Mouse (Mus musculus): ENCODE measurements around the gene Bcl3. TPM values are rescaled to one million over a fixed set of nuclear protein-coding genes. Genes with fewer than 3 reads are reported as not detected.

The Bcl3 gene
- 5.4 and 5.7 TPM in 2 replicates for polyA plus RNA-seq (2015; fragmentation: Nextera tagmentation; extraction: Ambion mirVana)

- WGBS: 1% methylated on average over 22 of the region's 42 CpGs
- Histone ChIP-seq H3K36me3 (ENCODE audit: control insufficient read depth, insufficient read depth, low read length) (no peaks in the 10 kb centered on the region), H3K9me3 (ENCODE audit: control insufficient read depth, low read length) (no peaks in the 10 kb centered on the region), H3K27ac (ENCODE audit: low read length) (peak within 1 kb of the TSS; percentile 85), H3K4me1 (replicated peaks; ENCODE audit: control insufficient read depth, insufficient read depth, low read length) (peaks cover 35% of the 10 kb centered on the region), H3K4me2 (ENCODE audit: low read depth, low read length) (peak within 1 kb of the TSS; percentile 95), H3K27me3 (ENCODE audit: control insufficient read depth, insufficient read depth, low read depth, low read length) (peaks cover 5% of the 10 kb centered on the region), H3K4me3 (ENCODE audit: low read length) (peak within 1 kb of the TSS; percentile 57), H3K9ac (ENCODE audit: low read length) (peak within 1 kb of the TSS; percentile 75)
- ATAC-seq (ENCODE audit: low read depth): 0 out of 2 replicates have a peak, but pooled peaks have one; percentile 16
These were observed at the start of gene Bcl3 for GRCm38 (mm10) chr7:19822604-19823058. TSS of gene Bcl3 (minus strand) at chr7:19822770.

DNA sequence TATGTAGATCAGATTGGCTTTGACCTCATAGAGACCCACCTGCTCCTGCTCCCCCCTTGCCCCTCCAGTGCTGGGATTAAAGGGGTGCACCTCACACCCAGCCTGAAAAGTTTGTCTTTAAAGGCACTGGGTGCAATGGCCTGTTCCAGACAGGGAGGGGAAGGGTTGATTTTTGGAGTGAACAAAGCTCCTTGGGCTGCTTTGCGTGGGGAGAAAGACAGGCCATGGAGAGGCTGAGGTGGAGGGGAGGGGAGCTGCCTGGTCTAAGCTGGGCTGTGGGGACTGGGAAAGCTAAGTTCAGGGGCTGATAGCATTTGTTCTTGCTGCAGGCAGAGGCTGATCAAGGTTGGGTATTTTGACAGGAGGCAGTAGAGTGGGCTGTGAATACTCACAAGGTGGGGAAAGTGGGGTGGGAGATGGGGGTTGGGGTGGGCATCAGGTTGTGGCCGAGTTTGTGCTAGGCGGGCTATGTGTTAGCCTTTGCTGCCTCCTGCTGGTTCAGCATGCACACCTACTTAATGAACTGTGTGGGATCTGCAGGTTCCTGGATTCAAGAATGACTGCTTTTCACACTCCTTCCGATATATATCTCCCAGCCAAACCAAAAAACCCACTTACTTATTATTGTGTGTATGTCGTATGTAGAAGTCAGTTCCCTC, 49.5 kb upstream of the Bcl3 start:
- no peaks in the 10 kb centered on the region for H3K36me3 ChIP-seq (ENCODE audit: control insufficient read depth, insufficient read depth, low read length)
- 37% methylated on average over 5 of the region's 5 CpGs for WGBS
- no peak overlapping the region for H3K27ac ChIP-seq (ENCODE audit: low read length)
- ATAC-seq (ENCODE audit: low read depth): no peak
- no peak overlapping the region for H3K9ac ChIP-seq (ENCODE audit: low read length)
- no peak overlapping the region for H3K4me2 ChIP-seq (ENCODE audit: low read depth, low read length)
- H3K9me3 ChIP-seq (ENCODE audit: control insufficient read depth, low read length): no peaks in the 10 kb centered on the region
- no peaks in the 10 kb centered on the region for H3K27me3 ChIP-seq (ENCODE audit: control insufficient read depth, insufficient read depth, low read depth, low read length)
- peaks cover 7% of the 10 kb centered on the region; the same call in 1 of the 2 replicates for H3K4me1 ChIP-seq (replicated peaks; ENCODE audit: control insufficient read depth, insufficient read depth, low read length)
- no peak overlapping the region for H3K4me3 ChIP-seq (ENCODE audit: low read length)

DNA sequence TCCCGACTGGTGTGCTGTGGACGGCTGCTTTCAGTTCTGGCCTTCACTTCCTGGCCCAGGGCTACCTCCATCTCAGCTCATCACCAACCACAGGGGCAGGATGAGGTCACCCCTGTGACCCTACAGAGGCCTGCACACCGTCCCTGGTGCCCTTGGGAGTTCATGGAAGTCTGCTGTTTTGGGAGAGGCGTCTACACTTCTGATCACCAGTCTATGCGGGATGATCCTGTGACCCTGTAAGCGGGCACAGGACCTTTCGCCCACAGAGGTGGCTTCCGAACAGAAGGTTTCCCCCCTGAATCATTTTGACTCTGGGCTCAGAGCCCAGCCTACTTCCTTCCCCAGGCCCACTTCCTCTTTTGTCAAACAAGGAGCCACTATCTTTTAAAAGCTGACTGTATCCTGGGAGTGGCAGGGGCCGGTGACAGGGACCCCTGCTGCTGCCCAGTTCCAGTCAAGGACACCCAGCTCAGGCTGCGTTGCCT, 48.6 kb upstream of the Bcl3 start:
- no peak overlapping the region for H3K9ac ChIP-seq (ENCODE audit: low read length)
- H3K4me1 ChIP-seq (replicated peaks; ENCODE audit: control insufficient read depth, insufficient read depth, low read length): peaks cover 6% of the 10 kb centered on the region; the same call in 1 of the 2 replicates
- no peaks in the 10 kb centered on the region for H3K27me3 ChIP-seq (ENCODE audit: control insufficient read depth, insufficient read depth, low read depth, low read length)
- no peak overlapping the region for H3K27ac ChIP-seq (ENCODE audit: low read length)
- 0 out of 2 replicates have a peak, but pooled peaks have one; percentile 39 for ATAC-seq (ENCODE audit: low read depth)
- 45% methylated on average over 10 of the region's 10 CpGs for WGBS
- no peak overlapping the region for H3K4me3 ChIP-seq (ENCODE audit: low read length)
- no peaks in the 10 kb centered on the region for H3K36me3 ChIP-seq (ENCODE audit: control insufficient read depth, insufficient read depth, low read length)
- H3K4me2 ChIP-seq (ENCODE audit: low read depth, low read length): no peak overlapping the region
- no peaks in the 10 kb centered on the region for H3K9me3 ChIP-seq (ENCODE audit: control insufficient read depth, low read length)

DNA sequence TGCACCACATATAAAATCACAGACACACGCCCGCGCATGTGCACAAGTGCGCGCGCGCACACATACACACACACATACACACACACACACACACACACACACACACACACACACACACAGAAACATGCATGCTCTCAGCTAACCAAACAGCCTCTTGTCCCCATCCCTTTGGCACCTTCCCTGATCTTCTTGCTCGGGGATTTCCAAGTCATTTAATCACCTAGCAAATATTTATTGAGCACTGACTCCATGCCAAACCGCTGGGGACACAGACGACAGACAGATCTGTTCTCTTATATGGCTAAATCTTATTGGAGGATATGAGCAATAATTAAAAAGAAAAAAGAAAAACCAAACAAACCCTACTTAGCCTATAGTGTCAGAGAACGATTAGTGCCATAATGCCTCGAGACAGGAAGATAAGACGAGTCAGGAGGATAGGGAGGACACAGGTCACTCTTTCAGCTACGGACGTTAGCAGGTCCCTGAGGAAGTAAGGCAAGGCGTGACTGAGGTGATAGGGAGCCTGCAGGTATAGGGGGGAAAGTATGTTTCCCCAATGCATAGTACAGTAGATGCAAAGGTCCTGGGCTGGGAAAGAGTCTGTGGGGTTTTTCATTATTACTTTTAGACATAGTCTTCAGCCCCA, 45.3 kb upstream of the Bcl3 start:
- H3K4me2 ChIP-seq (ENCODE audit: low read depth, low read length): no peak overlapping the region
- H3K27me3 ChIP-seq (ENCODE audit: control insufficient read depth, insufficient read depth, low read depth, low read length): no peaks in the 10 kb centered on the region
- H3K4me1 ChIP-seq (replicated peaks; ENCODE audit: control insufficient read depth, insufficient read depth, low read length): peaks cover 3% of the 10 kb centered on the region; the same call in 1 of the 2 replicates
- H3K36me3 ChIP-seq (ENCODE audit: control insufficient read depth, insufficient read depth, low read length): no peaks in the 10 kb centered on the region
- WGBS: 69% methylated on average over 16 of the region's 16 CpGs
- H3K27ac ChIP-seq (ENCODE audit: low read length): no peak overlapping the region
- no peak for ATAC-seq (ENCODE audit: low read depth)
- no peak overlapping the region for H3K9ac ChIP-seq (ENCODE audit: low read length)
- H3K4me3 ChIP-seq (ENCODE audit: low read length): no peak overlapping the region
- no peaks in the 10 kb centered on the region for H3K9me3 ChIP-seq (ENCODE audit: control insufficient read depth, low read length)

DNA sequence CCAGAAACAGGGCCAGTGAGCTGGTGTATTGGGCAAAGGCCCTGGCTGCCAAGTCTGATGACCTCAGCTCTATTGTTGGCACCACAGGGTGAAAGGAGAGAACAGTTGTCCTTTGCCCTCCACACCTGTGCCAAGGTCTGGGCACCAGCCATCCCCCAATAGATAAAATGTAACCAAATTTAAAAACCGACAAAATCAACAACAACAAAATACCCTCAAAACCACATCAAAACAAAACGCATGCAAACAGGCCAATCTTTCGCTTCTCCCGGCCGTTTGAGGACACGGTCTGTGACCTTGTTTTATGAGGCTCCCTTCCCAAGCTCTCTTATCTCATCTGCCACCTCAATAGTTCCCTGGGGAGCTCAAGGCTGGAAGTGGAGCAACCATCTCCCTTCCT, 43.9 kb upstream of the Bcl3 start:
- no peaks in the 10 kb centered on the region for H3K27me3 ChIP-seq (ENCODE audit: control insufficient read depth, insufficient read depth, low read depth, low read length)
- 75% methylated on average over 6 of the region's 6 CpGs for WGBS

DNA sequence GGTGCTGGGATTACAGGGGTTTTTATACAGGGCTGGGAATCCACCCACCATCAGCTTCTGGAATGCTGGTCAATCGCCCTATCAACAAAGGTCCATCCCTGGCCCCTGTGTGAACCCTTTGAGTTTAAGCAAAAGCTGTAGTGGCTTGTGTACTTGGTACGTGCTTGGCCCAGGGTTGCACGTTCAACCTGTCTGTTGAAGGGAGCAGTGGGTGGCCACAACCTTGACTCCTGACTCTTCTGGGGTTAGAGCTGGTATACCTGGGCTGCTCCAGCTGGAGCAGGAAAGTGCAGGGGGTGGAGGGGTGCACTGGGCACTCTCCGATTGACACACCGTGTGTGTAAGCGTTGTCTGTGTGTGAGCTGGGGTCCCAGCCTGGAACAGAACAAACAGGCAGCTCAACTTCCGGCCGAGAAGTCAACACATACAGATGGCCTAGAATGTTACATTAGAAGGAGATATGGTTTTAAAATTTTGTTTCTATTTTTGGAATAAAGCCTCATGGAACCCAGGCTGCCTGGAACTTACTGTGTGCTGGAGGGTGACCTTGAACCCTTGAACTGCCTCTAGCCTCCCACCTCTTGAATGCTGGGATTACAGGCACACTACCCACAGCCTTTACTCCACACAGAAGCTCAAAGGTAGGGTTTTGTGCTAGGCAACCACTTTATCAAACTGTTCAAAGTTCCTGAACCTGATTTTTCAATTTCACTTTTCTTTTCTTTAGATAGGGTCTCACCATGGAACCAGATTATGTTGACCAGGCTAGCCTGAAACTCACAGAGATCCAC, 42.9 kb upstream of the Bcl3 start:
- 51% methylated on average over 8 of the region's 8 CpGs for WGBS
- Histone ChIP-seq H3K4me2 (ENCODE audit: low read depth, low read length) (no peak overlapping the region), H3K4me3 (ENCODE audit: low read length) (no peak overlapping the region), H3K27me3 (ENCODE audit: control insufficient read depth, insufficient read depth, low read depth, low read length) (no peaks in the 10 kb centered on the region), H3K9me3 (ENCODE audit: control insufficient read depth, low read length) (no peaks in the 10 kb centered on the region), H3K9ac (ENCODE audit: low read length) (no peak overlapping the region), H3K27ac (ENCODE audit: low read length) (no peak overlapping the region), H3K4me1 (replicated peaks; ENCODE audit: control insufficient read depth, insufficient read depth, low read length) (no peaks in the 10 kb centered on the region), H3K36me3 (ENCODE audit: control insufficient read depth, insufficient read depth, low read length) (no peaks in the 10 kb centered on the region)
- no peak for ATAC-seq (ENCODE audit: low read depth)

More for the DNA sequence above, 43.9 kb upstream of the Bcl3 start:
- Histone ChIP-seq H3K4me3 (ENCODE audit: low read length) (no peak overlapping the region), H3K4me2 (ENCODE audit: low read depth, low read length) (no peak overlapping the region), H3K4me1 (replicated peaks; ENCODE audit: control insufficient read depth, insufficient read depth, low read length) (peaks cover 1% of the 10 kb centered on the region; the same call in 1 of the 2 replicates), H3K9ac (ENCODE audit: low read length) (no peak overlapping the region), H3K9me3 (ENCODE audit: control insufficient read depth, low read length) (no peaks in the 10 kb centered on the region), H3K36me3 (ENCODE audit: control insufficient read depth, insufficient read depth, low read length) (no peaks in the 10 kb centered on the region), H3K27ac (ENCODE audit: low read length) (no peak overlapping the region)
- ATAC-seq (ENCODE audit: low read depth): no peak

DNA sequence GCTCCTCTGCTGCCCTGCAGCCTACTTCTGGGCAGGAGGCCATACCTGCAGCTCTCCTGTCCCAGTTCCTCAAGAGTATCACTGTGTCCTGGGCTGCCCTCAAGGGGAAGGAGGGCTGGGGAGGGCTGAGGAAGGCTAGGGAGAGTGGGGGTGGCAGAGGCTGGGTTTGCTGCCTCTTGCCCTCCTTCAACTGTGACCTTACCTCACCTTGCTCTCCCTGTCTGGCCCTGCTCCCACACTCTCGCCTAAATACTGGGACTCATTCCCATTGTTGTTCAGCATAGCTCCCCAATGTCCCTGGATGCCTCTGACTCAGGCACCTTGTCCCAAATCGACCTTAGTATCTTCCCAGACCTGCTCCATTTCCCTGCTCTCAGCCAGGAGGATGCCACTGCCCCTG, 41.7 kb upstream of the Bcl3 start:
- Histone ChIP-seq H3K4me3 (ENCODE audit: low read length) (no peak overlapping the region), H3K9me3 (ENCODE audit: control insufficient read depth, low read length) (no peaks in the 10 kb centered on the region), H3K36me3 (ENCODE audit: control insufficient read depth, insufficient read depth, low read length) (no peaks in the 10 kb centered on the region), H3K4me1 (replicated peaks; ENCODE audit: control insufficient read depth, insufficient read depth, low read length) (no peaks in the 10 kb centered on the region), H3K4me2 (ENCODE audit: low read depth, low read length) (no peak overlapping the region), H3K27me3 (ENCODE audit: control insufficient read depth, insufficient read depth, low read depth, low read length) (no peaks in the 10 kb centered on the region), H3K9ac (ENCODE audit: low read length) (no peak overlapping the region), H3K27ac (ENCODE audit: low read length) (no peak overlapping the region)
- ATAC-seq (ENCODE audit: low read depth): no peak
- 18% methylated on average over 2 of the region's 2 CpGs for WGBS

DNA sequence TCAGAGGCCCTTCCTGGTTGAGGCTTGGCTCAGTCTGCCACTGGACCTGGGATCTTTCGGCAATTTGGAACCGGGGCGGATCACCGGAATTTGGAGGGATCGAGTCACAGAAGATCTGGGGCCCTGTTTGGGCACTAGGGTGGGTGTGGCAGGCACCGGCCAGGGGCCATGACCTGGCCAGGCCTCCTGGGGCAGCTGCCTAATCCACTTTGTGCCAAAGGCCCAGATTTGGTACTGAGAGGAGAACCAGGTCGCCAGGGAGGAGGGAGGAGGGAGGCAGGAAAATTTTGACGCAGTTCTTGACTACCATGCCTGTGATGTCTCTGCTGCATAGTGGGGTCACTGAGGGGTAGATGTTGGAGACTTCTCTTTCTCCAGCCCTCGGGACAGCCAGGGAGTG, 38.6 kb upstream of the Bcl3 start, which contains the start of gene Ceacam16:
TSS of gene Ceacam16 (minus strand) at position 101 of the 400 bp plus-strand sequence.
- no peak for ATAC-seq (ENCODE audit: low read depth)
- 75% methylated on average over 9 of the region's 9 CpGs for WGBS

GRCm38 (mm10) chr7:19859740-19860139, 37.2 kb upstream of the Bcl3 start:
- Histone ChIP-seq H3K4me3 (ENCODE audit: low read length) (no peak overlapping the region), H3K27me3 (ENCODE audit: control insufficient read depth, insufficient read depth, low read depth, low read length) (no peaks in the 10 kb centered on the region; the same call in 1 of the 2 replicates), H3K9me3 (ENCODE audit: control insufficient read depth, low read length) (no peaks in the 10 kb centered on the region), H3K4me2 (ENCODE audit: low read depth, low read length) (no peak overlapping the region), H3K27ac (ENCODE audit: low read length) (no peak overlapping the region), H3K9ac (ENCODE audit: low read length) (no peak overlapping the region), H3K36me3 (ENCODE audit: control insufficient read depth, insufficient read depth, low read length) (no peaks in the 10 kb centered on the region), H3K4me1 (replicated peaks; ENCODE audit: control insufficient read depth, insufficient read depth, low read length) (no peaks in the 10 kb centered on the region)
- ATAC-seq (ENCODE audit: low read depth): no peak
- 53% methylated on average over 10 of the region's 10 CpGs for WGBS

More for the DNA sequence above, 38.6 kb upstream of the Bcl3 start, which contains the start of gene Ceacam16:
- no peak within 1 kb of the TSS for H3K4me2 ChIP-seq (ENCODE audit: low read depth, low read length)
- no peak within 1 kb of the TSS for H3K9ac ChIP-seq (ENCODE audit: low read length)
- no peaks in the 10 kb centered on the region for H3K9me3 ChIP-seq (ENCODE audit: control insufficient read depth, low read length)
- H3K4me3 ChIP-seq (ENCODE audit: low read length): no peak within 1 kb of the TSS
- H3K27me3 ChIP-seq (ENCODE audit: control insufficient read depth, insufficient read depth, low read depth, low read length): no peaks in the 10 kb centered on the region; the same call in 1 of the 2 replicates
- H3K36me3 ChIP-seq (ENCODE audit: control insufficient read depth, insufficient read depth, low read length): no peaks in the 10 kb centered on the region
- no peaks in the 10 kb centered on the region for H3K4me1 ChIP-seq (replicated peaks; ENCODE audit: control insufficient read depth, insufficient read depth, low read length)
- H3K27ac ChIP-seq (ENCODE audit: low read length): no peak within 1 kb of the TSS

Data from lung, embryonic 16.5 days (tissue).